Mouse (Mus musculus): ENCODE results near the gene Dgkd. TPM values are rescaled to one million over a fixed set of nuclear protein-coding genes. Genes with fewer than 3 reads are reported as not detected.

Dgkd gene
- 30.5 and 31.1 TPM in 2 replicates for polyA plus RNA-seq (2012; rRNA removed)

DNA sequence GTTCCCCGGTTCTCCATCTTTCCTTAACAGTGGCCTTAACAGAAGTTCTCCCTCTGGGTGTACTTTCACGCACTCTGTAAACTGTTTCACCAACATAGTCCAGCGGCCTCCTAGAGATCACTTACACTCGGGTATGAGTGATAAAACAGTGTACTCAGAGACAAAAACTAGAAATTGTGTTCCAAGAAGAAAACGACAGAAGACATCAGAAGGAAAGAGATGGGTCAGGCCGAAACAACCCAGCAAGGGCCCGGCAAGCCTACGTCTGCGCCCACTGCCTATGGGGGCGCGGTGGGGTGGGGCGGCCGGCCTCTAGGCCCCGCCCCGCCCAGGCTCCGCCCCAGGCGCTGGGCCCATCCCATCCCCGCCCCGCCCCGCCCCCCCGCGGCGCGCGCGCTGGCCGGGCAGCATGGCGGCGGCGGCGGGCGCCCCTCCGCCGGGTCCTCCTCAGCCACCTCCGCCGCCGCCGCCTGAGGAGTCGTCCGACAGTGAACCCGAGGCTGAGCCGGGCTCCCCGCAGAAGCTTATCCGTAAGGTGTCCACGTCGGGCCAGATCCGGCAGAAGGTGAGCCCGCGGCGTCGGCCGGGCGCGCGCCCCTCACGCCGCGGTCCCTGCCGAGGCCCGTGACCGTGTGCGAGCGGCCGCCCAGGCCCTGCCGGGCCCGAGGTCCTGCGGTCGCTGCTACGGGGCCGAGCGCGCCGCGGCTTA lies at the start of gene Dgkd:
Gene Dgkd (plus strand): TSS at position 396 of the 709 bp plus-strand sequence.

DNA sequence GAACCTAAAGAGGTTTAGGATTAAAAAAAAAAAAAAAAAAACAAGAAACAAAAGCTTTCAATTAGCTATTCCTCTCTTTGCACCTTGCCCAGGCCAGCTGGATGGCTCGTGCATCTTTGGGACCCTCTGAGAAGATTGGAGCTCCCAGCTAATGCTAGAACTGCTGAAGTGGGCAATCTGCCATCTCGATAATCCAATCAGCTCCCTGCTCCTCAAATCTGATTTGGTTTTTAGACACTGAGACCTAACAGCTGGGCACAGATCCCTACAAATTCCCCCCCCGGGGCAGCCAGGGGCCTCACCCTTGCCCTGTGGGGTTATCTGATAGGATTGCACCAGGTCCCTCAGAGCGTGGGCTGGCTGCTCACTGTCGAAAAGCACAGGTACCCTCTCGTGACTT lies 49.5 kb upstream of the Dgkd start, which contains the start of gene Sag:
Gene Sag (plus strand): TSS at position 105 of the 400 bp plus-strand sequence.

Other genes with a start within 250 kb of the Dgkd start
- 27.5 and 30.4 TPM in 2 replicates for gene Inpp5d, start 233.0 kb upstream of the Dgkd start, polyA plus RNA-seq (2012; rRNA removed)
- 25.5 and 34.1 TPM in 2 replicates for gene Atg16l1, start 97.4 kb upstream of the Dgkd start, polyA plus RNA-seq (2012; rRNA removed)
- 0.31 and 0.69 TPM in 2 replicates for gene Sag, start 49.6 kb upstream of the Dgkd start, polyA plus RNA-seq (2012; rRNA removed)
- 9.8 and 13.1 TPM in 2 replicates for gene Usp40, start 155.3 kb downstream of the Dgkd start, polyA plus RNA-seq (2012; rRNA removed)
- not detected in 2 replicates for gene Ugt1a10, start 202.1 kb downstream of the Dgkd start, polyA plus RNA-seq (2012; rRNA removed)
- gene Ugt1a9, start 217.5 kb downstream of the Dgkd start, polyA plus RNA-seq (2012; rRNA removed), result 0.10 TPM in 1 of 2 replicates, not detected in the other
- gene Ugt1a8, start 234.5 kb downstream of the Dgkd start, polyA plus RNA-seq (2012; rRNA removed), result not detected in 2 replicates
- gene Ugt1a7c, start 241.8 kb downstream of the Dgkd start, polyA plus RNA-seq (2012; rRNA removed), result 8.5 and 9.3 TPM in 2 replicates
- 11.4 and 14.9 TPM in 2 replicates for gene Ugt1a6b, start 250.0 kb downstream of the Dgkd start, polyA plus RNA-seq (2012; rRNA removed)